Mouse (Mus musculus): ENCODE results near the gene Stab2. TPM values are rescaled to one million over a fixed set of nuclear protein-coding genes. Genes with fewer than 3 reads are reported as not detected.

Gene Stab2
- polyA plus RNA-seq (2014; fragmentation: Illumina TruSeq; extraction: RNeasy Lipid Tissue Mini Kit (QIAGEN cat#74804); ENCODE audit: low read depth, low replicate concordance) = 4.1 TPM

DNA sequence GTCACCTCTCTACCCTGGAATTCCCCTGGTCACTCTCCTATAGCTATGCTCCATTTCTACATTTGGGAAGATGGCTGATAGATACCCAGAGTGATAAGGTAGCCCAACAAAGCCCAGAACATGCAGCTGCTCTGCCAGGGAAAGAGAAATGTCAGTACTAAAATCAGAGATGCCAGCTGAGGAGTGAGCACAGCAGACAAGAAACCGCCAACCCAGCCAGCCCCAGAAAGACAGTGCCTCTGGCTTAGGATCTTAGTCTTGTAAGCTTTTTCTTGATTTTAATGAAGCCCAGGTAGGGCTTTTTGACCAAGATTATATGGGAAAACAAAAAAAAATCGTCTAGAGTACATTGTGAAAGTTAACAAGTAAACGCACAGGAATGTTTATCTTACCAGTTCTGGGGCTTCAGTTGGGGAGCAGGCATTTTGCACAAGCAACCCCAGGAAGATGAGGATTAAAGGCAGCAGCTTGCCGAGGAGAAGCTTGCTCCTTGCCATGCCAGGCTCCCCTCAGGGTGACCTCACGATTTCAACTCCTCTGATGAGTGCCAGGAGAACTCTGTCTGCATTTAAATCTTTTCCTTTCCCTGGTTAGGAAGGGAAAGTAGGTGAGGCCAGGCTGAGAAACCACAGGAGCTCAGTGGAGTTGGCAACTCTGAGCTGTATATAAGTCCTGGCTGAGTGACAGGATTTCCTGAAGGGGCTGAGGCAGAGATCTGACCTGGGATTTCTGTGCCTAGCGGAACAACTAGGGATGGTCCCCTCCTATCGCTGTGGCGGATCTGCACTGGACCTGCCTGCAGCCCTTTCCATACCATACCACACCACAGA, at the start of gene Stab2:
Gene Stab2 (minus strand): TSS at position 641 of the 830 bp plus-strand sequence.

Other genes starting within 250 kb of the Stab2 start
- gene Gm49358, start 244.1 kb downstream of the Stab2 start, polyA plus RNA-seq (2014; fragmentation: Illumina TruSeq; extraction: RNeasy Lipid Tissue Mini Kit (QIAGEN cat#74804); ENCODE audit: low read depth, low replicate concordance) = 0.66 TPM
- gene Nt5dc3, start 229.0 kb downstream of the Stab2 start, polyA plus RNA-seq (2014; fragmentation: Illumina TruSeq; extraction: RNeasy Lipid Tissue Mini Kit (QIAGEN cat#74804); ENCODE audit: low read depth, low replicate concordance) = 4.0 TPM
- gene 1700113H08Rik, start 50.0 kb upstream of the Stab2 start, polyA plus RNA-seq (2014; fragmentation: Illumina TruSeq; extraction: RNeasy Lipid Tissue Mini Kit (QIAGEN cat#74804); ENCODE audit: low read depth, low replicate concordance) = not detected

Data from liver, adult 10 weeks (tissue).